Mouse (Mus musculus) CH12F3 (cell line): Measurements from ENCODE around the gene Anapc15-ps.

Experiments used
- in situ Hi-C: fragments of 300-500 bp; cut with MboI; formaldehyde crosslinking; loops from 2 replicates; pipeline ENCODE4 v1.14.3; 2020; ENCODE audit warnings: low sequenced_read_pairs

Gene Anapc15-ps

DNA sequence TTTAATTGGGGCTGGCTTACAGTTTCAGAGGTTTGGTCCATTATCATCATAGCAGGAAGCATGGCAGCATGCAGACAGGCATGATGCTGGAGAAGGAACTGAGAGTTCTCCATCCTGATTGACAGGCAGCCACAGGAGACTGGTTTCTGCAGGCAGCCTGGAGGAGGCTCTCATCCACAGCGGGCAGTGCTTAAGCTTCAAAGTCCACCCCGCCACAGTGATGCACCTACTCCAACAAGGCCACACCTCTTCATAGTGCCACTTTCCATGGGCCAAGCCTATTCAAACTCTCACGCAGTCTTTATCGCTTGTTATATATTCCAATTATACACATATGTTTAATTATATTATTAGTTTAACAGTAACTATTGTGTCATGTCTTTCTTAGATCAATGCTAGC lies 18.1 kb upstream of the Anapc15-ps start:
- in situ Hi-C loops = no loop called here

DNA sequence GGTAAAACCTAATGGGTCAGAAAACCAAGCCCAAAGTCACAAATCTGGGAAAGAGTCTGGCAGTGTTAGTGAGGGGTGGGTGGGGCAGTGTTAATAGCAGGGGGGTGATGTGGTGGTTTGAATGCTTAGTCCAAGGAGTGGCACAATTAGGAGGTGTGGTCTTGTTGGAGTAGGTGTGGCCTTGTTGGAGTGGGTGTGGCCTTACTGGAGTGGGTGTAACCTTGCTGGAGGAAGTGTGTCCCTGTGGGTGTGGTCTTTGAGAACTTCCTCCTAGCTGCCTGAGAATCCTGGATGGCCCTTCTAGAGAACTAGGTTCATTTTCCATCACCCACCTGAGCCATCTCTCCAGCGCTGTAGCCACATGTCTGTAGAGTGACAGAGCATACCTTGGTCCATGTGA lies 16.6 kb upstream of the Anapc15-ps start:
- in situ Hi-C loops = no loop called here

DNA sequence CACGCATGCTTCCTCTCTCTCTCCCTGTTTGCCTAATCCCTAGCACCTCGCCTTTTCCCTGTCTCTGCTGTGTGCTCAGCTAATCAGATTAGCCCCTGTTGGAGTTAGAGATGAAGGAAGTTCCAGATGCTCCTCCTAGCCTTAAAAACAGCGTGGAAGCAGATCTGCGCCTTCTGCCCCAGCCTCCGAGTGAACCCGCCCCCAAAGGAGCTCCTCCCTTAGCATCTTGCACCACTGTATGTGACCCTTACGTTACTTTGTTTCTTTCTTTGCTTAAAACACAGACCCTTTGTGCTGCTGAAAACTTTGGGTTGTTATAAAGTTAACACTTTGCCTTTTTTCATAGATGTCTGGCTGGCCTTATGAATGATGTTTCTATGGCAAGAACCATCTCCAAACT lies 15.8 kb upstream of the Anapc15-ps start:
- in situ Hi-C loops = no loop called here

DNA sequence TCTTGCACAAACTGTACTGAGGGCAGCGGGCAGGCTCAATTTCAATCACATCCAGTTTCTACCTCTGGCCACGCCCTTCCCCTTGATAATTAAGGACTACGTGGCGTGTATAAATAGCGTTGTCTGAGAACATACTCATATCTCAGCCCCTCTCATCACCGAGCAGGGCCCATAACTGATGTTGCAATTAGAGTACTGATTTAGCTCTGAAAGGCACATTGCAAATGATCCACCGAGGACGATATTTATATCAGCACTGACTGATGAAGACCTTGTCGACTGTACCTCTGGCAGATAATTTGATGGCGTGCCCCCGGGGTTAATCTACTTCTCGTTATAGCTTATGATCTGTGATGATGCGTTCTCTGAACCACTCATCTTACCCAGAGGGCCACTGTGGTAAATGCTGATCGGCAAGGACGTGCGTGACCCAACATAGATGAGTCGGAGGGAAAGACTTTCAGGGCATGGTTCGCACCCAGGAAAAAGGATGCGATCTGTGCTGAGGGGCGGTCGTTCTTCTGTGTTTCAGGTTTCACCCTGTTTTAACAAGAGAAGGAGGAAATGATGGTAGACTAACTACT lies 14.4 kb upstream of the Anapc15-ps start:
- in situ Hi-C loops = no loop called here

DNA sequence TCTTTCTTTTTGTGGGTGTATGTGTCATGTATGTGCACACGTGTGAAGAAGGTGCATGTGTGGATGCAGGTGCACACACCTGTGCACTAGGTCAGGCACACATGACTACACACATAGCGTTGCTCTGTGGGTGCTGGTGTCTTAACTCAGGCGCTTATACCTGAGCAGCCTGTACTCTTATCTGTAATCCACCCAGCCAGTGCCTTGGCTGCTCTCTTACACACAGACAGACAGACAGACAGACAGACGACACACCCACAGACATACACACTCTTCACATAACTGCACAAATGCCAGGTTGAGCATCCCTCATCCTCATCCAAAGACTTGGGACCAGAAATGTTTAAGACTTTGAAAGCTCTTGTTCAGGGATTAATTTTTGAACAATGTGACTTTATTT lies 12.8 kb upstream of the Anapc15-ps start:
- in situ Hi-C loops = no loop called here

DNA sequence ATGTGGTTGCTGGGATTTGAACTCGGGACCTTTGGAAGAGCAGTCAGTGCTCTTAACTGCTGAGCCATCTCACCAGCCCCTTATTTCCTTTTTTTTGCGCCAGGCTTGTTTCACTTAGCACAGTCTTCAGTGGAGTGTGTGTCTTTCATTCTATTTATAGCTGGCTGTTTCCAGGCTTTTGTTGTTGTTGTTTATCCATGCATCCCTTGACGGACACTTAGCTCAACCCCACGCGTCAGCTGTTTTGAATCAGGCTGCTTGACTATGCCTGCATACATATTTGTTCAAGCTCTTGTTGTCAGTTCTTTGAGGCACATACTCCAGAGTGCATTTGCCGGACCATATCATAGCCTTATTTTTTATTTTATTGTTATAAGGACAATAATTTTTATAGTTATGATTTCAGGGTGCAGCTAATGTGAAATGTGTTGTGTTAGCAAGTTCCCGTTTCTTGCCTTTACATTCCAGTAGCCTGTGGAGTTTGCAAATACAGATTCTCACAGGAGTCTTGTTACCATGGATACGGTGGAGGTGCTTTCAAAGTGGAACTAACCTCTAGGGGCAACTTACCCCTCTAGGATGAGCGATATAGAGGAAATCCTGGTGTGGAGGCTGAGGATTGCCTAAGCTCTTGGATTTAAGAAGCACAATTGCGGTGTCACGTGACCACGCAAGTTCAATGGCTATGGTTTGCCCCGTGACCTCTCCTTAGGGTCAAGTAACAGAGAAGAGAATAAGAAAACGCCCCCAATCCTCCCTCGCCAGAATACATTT lies 11.7 kb upstream of the Anapc15-ps start:
- in situ Hi-C loops = no loop called here

DNA sequence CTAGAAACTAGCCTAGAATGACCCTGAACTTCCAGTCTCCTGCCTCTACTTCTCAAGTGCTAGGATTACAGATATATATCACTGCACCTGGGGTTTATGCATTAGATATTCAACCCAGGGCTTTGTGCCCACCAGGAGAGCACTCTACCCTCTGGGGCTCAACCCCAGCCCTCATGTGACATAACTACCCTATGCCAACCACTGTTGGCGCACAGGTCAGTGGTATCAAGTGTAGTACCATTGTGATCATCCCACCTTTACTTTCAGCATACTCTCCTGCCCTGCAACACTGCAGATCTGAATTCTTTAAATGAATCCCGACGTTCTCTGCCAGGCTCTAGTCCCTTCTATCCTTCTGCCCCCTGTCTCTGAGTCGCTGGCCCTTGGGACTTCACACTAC lies 11.0 kb upstream of the Anapc15-ps start:
- in situ Hi-C loops = no loop called here

DNA sequence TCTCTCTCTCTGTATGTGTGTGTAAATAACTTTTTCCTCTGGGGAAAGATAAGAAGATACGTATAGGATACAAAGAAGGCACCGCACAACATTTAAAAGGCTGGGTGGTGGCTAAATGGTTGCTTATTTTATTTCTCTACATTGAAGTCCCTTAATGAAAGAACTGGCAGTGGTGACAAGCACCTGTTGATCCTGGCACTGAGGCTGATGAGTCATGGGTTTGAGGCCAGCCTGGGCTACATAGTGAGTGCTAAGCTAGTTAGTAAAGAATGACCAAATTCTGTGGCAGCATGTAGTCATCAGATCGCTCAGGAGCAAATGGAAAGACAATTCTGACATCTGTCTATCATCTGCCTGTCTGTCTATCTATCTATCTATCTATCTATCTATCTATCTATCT lies 10.5 kb upstream of the Anapc15-ps start:
- in situ Hi-C loops = no loop called here

DNA sequence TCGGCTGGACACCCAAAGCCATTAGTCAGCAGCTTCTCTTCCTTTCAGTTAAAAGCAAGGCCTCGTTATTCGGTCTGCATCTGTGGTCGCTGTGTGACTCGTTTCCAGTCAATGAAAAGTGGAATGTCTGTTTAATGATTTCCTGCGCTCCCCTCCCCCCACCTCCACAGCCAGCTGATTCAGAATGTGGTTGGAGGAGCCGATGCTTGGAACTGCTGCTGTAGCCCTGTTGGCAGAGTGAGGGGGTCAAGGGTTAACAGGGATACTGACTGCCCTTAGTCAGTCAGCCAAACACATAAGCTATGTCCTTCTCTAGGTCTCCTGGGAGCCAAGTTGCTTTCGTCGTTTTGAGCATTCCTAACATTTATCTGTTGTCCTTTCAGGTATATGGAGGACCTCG lies 9.7 kb upstream of the Anapc15-ps start:
- in situ Hi-C loops = no loop called here

DNA sequence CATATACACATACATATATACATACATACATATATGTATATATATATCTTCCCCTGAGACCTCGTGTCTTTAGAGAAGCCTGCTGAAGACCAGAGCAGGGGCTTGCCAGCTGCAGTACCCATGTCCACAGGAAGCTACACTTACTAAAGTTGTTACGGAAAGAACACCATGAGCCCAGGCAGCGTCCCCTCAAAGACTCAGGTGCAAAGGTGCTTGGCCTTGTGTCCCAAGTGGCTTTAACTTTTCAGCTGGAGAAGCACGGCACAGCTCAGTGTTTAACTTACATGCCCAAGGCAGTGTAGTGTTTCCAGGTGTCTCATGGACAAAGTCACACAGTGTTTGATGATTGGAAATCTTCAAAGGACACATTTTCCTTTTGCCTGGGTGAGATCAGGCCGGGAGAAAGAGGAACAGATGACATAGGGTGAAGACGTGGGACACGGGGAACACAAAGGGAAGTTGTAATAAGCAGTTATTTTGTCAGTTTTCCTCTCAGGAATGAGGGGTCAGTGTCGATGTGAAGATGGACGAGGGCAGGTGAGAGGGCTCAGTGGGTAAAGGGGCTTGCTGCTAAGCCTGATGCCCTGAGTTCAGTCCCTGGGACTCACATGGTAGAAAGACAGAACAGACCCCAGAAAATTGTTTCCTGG lies 9.0 kb upstream of the Anapc15-ps start:
- in situ Hi-C loops = no loop called here

DNA sequence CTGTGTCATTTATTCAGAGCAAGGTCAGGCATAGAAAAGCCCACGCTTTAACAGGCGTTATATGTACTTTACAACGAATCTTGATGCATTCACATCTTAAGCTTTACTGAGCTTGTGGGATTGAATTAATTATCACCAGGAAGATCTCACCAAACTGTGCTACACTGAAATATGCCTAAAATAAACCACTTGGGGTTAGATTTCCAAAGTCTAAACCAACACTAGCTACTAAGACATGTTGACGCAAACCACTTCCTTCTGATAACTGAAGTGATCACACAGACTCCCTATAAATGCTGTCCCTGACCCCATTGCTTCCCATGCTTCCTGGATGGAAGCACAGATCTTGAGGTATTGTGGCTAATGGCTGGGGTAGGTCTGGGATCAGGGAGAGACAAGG lies 8.2 kb upstream of the Anapc15-ps start:
- in situ Hi-C loops = no loop called here

DNA sequence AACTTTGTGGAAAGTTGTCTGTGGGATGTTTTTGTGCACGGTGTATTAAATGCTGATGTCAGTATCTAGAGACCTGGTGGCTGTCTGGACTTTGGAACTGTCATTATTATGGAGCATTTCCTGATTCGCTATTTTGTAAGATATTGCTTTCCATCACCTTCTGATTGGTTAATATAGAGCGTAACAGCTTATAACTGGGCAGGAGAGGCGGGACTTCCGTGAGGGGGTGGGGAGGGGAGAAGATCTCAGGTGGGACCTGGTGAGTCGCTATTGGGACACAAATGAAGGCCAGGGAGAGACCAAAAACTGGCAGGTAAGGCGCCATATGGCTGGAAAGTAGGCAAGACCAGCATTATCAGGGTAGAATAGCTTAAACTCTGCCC lies 7.8 kb upstream of the Anapc15-ps start:
- in situ Hi-C loops = no loop called here

DNA sequence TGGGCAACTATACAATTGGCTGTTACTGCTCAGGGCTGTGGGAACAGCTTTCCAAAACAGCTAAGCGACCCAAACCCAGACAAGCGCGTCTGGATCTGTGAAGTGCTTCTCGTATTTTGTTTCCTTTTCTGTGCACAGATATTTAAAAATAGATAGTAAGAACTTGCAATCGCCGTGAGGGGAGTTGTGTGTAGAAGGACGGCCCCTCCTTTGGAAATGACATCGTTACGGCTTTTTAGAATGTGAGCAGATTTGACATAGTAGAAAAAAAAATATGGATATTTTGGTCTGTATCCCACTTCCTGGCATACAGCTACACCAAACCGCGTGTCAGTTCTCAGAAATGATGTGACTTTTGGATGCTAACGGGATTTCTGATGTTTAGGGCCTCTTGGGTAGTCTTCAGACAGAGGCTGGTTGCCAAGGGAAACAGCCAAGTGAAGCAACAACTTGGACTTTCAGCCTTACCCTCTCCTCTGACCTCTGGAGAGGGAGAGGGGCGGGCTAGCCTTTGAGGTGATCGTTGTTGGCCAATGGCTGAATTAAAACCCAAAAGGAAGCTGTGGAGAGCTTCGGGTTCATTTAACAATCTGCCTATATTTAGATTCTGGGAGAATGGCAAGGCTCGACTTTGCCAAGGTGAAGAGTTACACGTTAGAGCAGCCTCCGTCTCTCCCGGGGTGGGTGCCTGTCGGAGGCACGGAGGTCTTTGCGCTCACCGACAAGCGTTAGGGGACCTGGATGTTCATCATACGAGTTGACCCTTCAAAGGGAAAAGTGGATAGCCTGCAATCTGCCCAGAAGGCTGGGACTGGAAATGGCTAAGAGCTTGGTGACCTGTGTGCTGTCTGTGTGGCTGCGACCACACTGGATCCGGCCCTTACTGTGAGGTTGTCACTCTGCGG lies 7.2 kb upstream of the Anapc15-ps start:
- in situ Hi-C loops = no loop called here

DNA sequence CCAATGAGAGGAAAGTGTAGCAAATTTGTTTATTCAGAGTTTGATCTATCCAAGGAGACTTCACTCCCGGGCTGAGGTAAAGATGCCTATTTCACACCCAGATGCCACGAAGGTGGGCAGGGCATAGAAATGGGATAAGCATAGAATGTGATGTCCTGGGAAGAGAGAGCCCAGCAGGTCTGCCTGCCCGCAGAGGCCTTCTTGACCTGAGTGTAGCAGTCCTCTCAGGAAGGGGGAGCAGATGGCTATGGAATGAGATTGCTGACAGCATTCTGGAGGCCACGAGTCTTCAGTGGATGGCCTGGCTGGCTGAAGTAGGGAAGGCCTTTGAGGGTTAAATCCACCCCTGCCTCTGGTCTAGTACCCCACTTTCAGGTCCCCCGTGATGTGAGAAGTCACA lies 5.9 kb upstream of the Anapc15-ps start:
- in situ Hi-C loops = no loop called here

DNA sequence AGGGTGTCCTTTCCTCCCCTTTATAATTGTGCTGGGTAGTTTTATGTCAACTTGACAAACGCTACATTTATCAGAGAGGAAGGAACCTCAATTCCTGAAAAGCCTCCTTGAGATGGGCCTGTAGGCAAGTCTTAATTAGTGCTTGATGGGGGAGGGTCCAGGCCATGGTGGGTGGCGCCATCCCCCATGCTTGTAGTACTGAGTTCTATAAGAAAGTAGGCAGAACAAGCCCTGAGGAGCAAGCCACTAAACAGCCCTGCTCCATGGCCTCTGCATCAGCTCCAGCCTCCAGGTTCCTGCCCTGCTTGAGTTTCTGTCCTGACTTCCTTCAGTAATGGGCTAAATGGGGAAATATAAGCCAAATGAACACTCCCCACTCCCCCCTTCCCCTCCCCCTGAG lies 5.4 kb upstream of the Anapc15-ps start:
- in situ Hi-C loops = no loop called here

DNA sequence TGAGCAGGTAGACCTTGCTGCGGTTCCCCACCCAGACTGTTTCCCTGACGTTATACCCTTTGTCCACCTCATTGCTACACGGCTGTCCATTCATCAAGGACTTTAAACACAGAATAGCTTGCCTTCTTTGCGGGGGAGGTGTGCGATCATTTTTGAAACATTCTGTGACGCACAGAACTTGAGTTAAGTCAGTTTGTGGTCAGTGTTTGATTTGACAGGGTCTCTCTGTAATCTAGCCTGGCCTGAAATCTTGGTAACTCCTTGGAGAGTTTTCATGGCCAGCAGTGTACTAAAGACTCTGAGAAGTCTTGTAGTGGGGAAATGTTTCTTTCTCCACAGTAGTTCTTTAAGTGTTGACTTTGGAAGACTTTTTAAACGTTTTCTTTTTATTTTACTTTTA lies 5.0 kb upstream of the Anapc15-ps start:
- in situ Hi-C loops = no loop called here

DNA sequence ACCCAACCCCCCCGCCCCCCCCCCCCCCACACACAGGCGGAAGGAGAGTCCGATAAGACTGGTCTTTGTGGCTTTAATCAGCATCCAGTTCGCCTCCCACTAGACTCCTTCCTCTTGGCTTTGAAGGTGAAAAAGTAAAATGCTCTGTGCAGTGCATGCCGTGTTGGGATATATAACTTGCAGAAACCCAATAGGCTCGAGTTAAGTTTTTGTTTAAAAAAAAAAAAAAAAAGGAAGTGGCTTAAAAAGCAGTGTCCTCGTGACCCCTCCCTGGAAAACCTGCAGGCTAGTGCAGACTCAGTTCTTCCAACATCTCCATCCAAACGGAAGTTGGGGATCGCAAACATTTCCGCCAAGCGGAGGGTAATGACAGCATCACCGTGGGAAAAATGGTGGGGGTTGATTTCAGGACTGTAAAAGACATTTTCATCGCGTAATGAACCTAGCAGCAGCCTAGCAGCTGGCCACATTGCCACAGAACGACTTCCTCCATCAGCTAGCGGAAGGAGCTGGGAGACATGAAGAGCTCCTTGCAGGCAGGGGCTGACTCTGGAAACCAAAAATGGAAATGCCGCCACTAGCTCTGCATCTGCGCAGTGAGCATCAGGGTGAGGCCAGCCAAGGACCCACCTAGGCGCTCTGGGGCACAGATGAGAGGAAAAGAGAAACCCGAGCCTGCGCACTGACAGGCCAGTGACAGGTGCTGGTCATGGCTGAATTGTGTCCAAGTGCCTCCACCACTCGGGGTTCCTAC lies 4.3 kb upstream of the Anapc15-ps start:
- in situ Hi-C loops = no loop called here

DNA sequence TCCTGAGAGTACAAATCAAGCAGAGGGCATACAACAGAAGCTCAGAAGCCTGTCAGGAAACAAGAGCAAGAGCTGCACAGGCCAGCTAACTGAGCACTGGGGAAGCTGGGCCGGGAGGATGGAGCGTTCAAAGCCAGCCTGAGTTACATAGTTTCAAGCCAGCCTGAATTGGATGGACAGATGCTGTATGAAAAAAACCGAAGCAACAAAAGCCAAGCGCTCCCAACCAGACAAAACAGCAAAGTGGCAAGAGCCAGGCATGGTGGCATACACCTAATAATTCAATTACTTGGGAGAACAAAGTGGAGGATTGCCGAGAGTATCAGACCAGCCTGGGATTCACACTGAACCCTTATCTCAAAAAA lies 3.7 kb upstream of the Anapc15-ps start:
- in situ Hi-C loops = no loop called here

DNA sequence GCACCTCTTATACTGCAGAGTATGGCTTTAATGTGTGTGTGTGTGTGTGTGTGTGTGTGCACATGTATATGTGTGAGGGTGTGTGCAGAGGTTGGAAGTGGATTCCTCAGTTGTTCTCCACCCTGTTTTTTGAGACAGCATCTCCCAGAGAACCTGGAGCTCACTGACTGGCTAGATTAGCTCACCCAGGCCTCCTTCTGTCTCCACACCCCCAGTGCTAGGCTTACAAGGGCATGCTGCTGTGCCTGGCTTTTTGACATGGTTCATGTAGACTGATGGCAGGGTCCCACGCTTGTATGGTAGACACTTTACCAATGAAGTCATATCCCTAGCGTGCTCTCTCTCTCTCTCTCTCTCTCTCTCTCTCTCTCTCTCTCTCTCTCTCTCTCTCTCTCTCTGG lies 3.1 kb upstream of the Anapc15-ps start:
- in situ Hi-C loops = no loop called here
